Mouse (Mus musculus): ENCODE measurements around the gene Coq9. TPM values are rescaled to one million over a fixed set of nuclear protein-coding genes. Genes with fewer than 3 reads are reported as not detected.

Coq9 gene
- polyA plus RNA-seq (2015; fragmentation: Nextera tagmentation; extraction: Ambion mirVana): 74.6 and 81.5 TPM in 2 replicates

DNA sequence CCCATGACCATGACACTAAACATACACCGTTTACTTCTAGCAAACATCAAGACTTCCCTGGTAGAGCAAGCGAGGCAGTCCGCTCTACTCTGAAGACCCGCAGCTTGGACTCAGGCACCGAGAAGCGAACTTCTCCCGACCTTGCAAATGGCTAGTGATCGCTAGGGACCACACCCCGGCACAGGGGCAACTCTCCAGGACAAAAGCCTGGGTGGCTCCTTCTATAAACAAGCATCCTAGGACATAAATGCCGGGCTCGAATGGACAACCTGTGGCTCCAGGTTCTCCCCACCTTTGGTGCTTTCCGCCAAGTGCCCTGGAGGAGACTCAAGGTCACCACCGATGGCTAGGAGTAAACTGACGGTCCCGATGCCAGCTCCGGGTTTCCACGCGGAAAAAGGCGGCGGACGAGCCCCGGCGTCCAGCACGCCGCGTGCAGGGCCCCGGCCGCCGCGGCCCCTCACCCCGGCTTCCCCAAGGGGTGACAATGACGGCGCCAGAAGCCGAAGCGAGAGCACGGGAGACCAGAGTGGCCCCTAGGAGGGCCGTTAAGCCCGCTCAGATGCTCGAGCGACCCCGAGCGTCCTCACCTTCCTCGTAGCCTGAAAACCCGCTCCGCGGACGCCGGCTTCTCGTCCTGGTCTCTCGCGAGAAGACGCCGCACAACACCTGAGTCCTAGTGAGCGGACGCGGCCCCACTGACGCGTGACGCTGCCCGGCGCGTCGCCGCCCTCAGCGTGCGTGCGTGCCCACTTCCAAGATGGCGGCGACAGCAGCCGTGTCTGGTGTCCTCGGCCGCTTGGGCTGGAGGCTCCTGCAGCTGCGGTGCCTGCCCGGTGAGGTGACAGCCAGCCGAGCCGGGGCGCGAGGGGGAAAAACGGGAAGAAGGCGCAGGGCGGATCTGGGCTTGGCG lies at the start of gene Coq9, which contains the start of gene Ciapin1:
Coq9 (plus strand) TSS at position 660 of the 913 bp plus-strand sequence.
Ciapin1 (minus strand) TSS at position 697 of the 913 bp plus-strand sequence.
- H3K4me3 ChIP-seq: peak within 1 kb of the TSS; percentile 87
- peak within 1 kb of the TSS; percentile 84 for H3K4me2 ChIP-seq
- ATAC-seq (ENCODE audit: insufficient number of reproducible peaks, low FRiP score, low TSS enrichment, low read depth): peak; percentile 93
- H3K4me1 ChIP-seq: peaks cover 13% of the 10 kb centered on the region
- no peaks in the 10 kb centered on the region for H3K9me3 ChIP-seq
- H3K27me3 ChIP-seq: no peaks in the 10 kb centered on the region
- under 1% methylated on average over 81 of the region's 82 CpGs for WGBS
- peak within 1 kb of the TSS; percentile 90 for H3K9ac ChIP-seq
- peak within 1 kb of the TSS; percentile 94 for H3K27ac ChIP-seq
- H3K36me3 ChIP-seq: peaks cover 8% of the 10 kb centered on the region; the same call in 1 of the 2 replicates

DNA sequence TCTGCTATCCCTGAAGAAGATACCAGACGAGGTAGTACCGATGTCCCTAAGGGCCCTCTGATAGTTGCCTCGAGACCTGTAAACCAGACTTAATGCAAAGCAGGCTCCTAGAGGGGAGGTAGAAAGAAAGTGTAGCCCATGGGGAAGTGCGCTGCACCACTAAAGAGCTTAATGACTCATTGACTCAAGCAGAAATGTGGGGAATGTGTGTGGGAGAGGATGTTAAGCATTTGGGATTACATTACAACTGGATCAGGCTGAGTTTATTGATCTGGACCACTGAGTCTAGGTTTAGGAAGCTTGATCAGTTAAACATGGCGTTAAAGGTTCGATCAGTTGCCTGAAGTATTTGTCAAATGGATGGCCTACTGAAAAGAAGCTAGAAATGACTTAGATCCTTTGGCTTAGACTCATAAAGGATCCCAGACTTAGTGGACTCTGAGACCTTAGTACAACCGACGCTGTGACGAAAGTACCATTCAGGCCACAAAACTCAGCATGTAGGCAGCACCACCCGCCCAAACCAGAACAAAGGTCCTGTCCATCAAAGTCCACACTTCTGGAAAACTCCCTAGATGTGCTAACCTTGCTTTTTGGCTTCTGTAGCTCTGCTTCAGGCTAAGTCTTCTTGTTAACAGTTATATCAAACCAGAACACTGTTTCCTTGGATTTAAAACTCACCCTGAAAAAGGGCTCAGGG lies 48.7 kb upstream of the Coq9 start:
- WGBS: 70% methylated on average over 10 of the region's 10 CpGs
- no peaks in the 10 kb centered on the region for H3K36me3 ChIP-seq
- H3K9me3 ChIP-seq: no peaks in the 10 kb centered on the region
- no peaks in the 10 kb centered on the region for H3K27me3 ChIP-seq
- no peak for ATAC-seq (ENCODE audit: insufficient number of reproducible peaks, low FRiP score, low TSS enrichment, low read depth)
- no peak overlapping the region for H3K4me3 ChIP-seq
- H3K27ac ChIP-seq: no peak overlapping the region
- H3K9ac ChIP-seq: no peak overlapping the region
- peaks cover 14% of the 10 kb centered on the region for H3K4me1 ChIP-seq
- H3K4me2 ChIP-seq: no peak overlapping the region

DNA sequence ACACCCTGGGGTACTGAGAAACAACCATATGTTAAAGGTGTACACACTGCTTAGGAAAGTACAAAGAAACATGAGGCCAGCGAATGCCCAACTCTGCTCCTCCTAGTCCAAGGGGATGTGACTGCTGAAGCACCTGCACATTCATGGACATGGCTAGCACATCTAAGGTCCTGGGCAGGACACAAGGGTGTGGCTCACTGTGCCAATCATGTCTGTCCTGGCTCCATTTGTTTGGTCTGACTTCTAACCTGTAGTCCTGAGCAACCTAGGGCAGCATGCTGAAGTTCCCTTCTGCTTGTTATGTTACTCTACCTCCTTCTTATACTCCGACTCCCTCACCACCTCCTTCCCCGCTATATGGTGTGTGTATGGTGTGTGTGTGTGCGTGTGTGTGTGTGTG lies 43.8 kb upstream of the Coq9 start:
- Histone ChIP-seq H3K27ac (no peak overlapping the region), H3K4me3 (no peak overlapping the region), H3K4me1 (no peaks in the 10 kb centered on the region), H3K27me3 (no peaks in the 10 kb centered on the region), H3K9me3 (no peaks in the 10 kb centered on the region), H3K36me3 (no peaks in the 10 kb centered on the region), H3K4me2 (no peak overlapping the region), H3K9ac (no peak overlapping the region)
- ATAC-seq (ENCODE audit: insufficient number of reproducible peaks, low FRiP score, low TSS enrichment, low read depth): no peak
- whole genome bisulfite sequencing: 84% methylated on average over 4 of the region's 4 CpGs

DNA sequence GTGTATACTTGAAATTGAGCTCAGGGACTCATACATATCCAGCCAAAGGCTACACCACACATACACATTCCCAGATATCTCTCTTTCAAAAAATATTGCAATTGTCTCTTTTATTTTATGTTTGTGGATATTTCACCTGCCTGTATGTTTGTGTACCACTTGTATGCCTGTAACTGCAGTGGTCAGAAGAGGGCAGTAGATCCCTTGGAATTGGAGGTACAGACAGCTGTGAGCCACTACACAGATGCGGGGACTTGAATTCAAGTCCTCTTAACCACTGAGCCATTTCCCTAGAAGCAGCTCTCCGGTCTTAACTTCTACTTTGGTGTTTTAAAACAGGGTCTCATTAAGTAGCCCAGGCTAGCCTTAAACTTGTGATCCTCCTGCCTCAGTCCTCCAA lies 43.3 kb upstream of the Coq9 start:
- Histone ChIP-seq H3K36me3 (no peaks in the 10 kb centered on the region), H3K9me3 (no peaks in the 10 kb centered on the region), H3K4me3 (no peak overlapping the region), H3K27me3 (no peaks in the 10 kb centered on the region), H3K4me2 (no peak overlapping the region), H3K27ac (no peak overlapping the region), H3K4me1 (no peaks in the 10 kb centered on the region), H3K9ac (no peak overlapping the region)
- ATAC-seq (ENCODE audit: insufficient number of reproducible peaks, low FRiP score, low TSS enrichment, low read depth): no peak
- WGBS: 91% methylated on average over 2 of the region's 2 CpGs

DNA sequence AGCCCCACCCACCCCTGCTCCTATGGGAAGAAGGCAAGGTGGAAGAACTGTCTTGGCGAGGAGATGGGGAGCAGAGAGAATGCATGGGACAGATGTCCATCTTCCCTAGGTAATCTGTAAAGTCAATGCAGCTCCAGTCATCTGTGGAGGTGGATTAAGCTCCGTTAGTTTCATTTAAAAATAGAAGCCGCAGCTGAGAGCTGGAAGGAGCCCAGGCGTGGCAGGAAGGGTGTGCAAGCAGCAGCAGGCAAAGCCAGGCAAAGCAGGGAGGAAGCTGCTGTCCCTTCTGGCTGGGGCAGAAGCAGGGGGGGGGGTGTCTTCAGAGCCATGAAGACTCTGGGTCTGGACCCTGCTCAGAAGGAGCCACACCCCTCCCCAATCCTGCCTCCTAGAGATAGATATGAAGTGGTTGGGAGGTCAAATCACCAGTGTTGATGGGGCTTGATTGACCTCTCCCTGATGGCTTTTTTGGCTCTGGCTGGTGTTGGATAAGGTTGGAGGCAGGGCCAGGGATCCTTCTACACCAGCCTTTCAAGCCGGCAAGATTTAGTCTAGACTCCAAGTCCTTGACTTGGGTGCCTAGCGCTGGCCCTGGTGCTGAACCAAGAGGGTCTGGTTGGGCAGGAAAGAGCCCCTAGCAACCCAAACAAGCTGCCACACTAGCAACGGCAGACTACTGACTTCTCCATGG lies 37.7 kb upstream of the Coq9 start:
- Histone ChIP-seq H3K9me3 (no peaks in the 10 kb centered on the region), H3K4me2 (no peak overlapping the region), H3K4me1 (peaks cover 3% of the 10 kb centered on the region), H3K9ac (no peak overlapping the region), H3K27ac (no peak overlapping the region), H3K36me3 (no peaks in the 10 kb centered on the region), H3K4me3 (no peak overlapping the region), H3K27me3 (no peaks in the 10 kb centered on the region)
- no peak for ATAC-seq (ENCODE audit: insufficient number of reproducible peaks, low FRiP score, low TSS enrichment, low read depth)
- WGBS: 61% methylated on average over 7 of the region's 7 CpGs

DNA sequence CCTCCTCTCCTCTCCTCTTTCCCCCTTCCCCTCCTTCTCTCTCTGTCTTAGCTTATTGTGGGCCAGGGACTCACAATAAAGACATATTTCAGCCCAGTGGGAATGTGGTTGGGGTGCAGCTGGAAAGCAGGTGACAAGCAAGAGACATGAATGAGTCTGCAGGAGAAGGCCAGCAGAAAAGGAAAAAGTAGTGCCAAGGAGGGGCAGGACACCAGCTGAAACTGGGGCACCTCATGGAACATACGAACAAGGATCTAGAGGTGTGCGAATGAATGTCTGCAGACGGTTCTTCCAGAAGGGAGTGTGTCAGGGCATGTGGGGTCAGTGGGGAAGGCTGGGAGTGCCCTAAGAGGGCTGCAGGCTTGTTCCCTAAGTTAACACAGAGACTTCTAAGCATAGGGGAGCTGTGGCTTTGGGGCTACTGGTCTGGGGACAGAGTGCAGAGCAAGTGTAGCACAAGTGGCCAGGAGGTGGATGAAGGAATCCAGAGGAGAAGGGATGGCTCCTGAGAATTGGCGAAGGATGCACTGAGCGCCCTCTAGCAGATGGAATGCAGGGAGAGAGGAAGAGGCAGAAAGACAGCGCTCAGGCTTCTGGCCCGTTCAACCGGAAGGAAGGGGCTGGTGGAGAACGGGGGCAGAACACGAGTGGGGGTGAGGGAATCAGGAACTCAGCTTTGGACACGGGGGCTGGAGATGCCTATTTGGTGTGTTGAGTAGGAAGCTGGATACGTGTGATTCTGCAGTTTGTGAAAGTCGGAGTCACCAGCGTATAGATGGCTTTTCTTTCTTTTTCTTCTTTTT lies 36.6 kb upstream of the Coq9 start:
- H3K36me3 ChIP-seq: no peaks in the 10 kb centered on the region
- H3K4me2 ChIP-seq: no peak overlapping the region
- H3K27me3 ChIP-seq: no peaks in the 10 kb centered on the region
- H3K9me3 ChIP-seq: no peaks in the 10 kb centered on the region
- no peak for ATAC-seq (ENCODE audit: insufficient number of reproducible peaks, low FRiP score, low TSS enrichment, low read depth)
- H3K4me1 ChIP-seq: peaks cover 3% of the 10 kb centered on the region
- WGBS: 40% methylated on average over 14 of the region's 14 CpGs
- no peak overlapping the region for H3K9ac ChIP-seq
- H3K27ac ChIP-seq: no peak overlapping the region
- H3K4me3 ChIP-seq: no peak overlapping the region

DNA sequence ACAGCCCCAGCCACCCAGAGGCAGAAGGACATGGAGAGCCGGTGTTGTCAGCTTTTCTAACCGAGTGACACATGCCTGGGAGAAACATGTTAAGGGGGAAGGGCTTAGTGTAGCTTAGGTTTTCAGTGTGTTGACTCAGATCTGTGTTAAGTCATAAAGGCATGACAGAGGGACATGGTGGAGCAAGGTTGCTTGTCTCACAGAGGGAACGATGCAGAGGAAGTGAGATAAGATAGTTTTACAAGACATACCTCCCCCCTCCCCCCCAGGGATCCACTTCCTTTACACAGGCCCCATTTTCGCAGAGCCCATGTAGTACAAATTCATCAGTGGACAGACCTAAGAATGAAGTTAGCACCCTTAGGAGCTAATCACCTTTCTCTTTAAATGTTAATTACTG lies 35.7 kb upstream of the Coq9 start:
- no peak overlapping the region for H3K4me2 ChIP-seq
- no peaks in the 10 kb centered on the region for H3K9me3 ChIP-seq
- no peak overlapping the region for H3K4me3 ChIP-seq
- 67% methylated on average over 4 of the region's 4 CpGs for WGBS
- H3K27ac ChIP-seq: no peak overlapping the region
- ATAC-seq (ENCODE audit: insufficient number of reproducible peaks, low FRiP score, low TSS enrichment, low read depth): no peak
- peaks cover 3% of the 10 kb centered on the region for H3K4me1 ChIP-seq
- H3K27me3 ChIP-seq: no peaks in the 10 kb centered on the region
- no peaks in the 10 kb centered on the region for H3K36me3 ChIP-seq
- no peak overlapping the region for H3K9ac ChIP-seq

DNA sequence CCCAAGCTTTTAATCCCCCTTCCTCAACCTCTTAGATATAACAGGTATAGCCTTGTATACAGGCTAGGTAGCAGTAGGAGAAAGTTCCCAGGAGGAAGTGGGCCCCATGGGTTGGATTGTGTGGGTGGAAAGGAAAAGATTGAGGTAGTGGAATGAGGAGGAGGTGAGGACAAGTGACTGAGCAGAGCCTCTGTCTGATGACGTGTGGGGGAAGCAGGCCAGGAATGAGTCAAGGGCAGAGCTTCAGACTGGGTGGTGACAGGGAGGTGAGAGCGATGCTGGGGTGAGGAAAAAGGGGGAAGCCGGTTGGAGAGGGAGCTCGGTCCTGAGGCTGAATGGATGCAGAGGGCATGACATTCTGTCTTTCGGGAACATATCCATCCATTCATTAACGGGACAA lies 34.6 kb upstream of the Coq9 start:
- H3K9ac ChIP-seq: no peak overlapping the region
- no peak overlapping the region for H3K4me3 ChIP-seq
- H3K27me3 ChIP-seq: no peaks in the 10 kb centered on the region
- peaks cover 3% of the 10 kb centered on the region for H3K4me1 ChIP-seq
- no peaks in the 10 kb centered on the region for H3K9me3 ChIP-seq
- WGBS: 61% methylated on average over 6 of the region's 6 CpGs
- H3K36me3 ChIP-seq: no peaks in the 10 kb centered on the region
- ATAC-seq (ENCODE audit: insufficient number of reproducible peaks, low FRiP score, low TSS enrichment, low read depth): no peak
- H3K27ac ChIP-seq: no peak overlapping the region
- no peak overlapping the region for H3K4me2 ChIP-seq

DNA sequence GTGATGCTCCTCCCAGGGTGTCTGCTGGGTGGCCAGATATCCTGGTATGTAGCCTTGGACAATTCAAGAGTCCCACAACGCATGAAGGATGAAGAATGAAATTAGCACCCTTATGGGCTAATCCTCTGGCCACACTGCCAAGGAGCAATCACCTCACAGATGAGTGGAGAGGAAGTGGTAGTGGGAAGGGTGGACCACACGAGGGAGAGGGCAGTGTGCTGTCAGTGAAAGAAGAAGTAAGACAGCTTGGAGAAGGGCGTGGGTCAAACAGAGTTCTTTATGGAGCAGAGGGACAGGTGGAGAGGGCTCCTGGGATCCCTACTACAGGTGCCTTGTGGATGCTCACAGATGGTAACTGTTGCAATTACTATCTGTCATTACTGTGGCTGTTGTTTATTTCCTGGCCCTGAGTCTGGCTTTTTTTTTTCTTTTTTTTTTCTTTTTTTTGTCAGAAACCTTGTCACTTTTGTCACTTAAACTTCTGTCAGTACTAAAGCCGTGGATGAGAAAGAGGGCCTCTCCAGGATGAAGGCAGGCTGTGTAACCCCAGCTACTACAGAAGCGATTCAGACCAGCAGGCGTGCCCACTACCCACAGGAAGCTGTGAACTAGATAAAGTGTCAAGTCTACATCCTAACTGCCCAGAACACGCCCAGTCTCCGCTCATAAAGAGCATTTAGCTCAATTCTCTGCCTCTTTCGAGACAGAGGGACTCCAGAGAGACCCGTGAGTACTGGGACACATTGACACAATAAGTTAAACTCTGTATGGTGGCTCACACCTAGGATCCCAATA lies 33.4 kb upstream of the Coq9 start:
- Histone ChIP-seq H3K27ac (no peak overlapping the region), H3K4me2 (no peak overlapping the region), H3K9ac (no peak overlapping the region), H3K4me1 (peaks cover 3% of the 10 kb centered on the region), H3K36me3 (no peaks in the 10 kb centered on the region), H3K4me3 (no peak overlapping the region), H3K9me3 (no peaks in the 10 kb centered on the region), H3K27me3 (no peaks in the 10 kb centered on the region)
- no peak for ATAC-seq (ENCODE audit: insufficient number of reproducible peaks, low FRiP score, low TSS enrichment, low read depth)
- WGBS: 59% methylated on average over 10 of the region's 10 CpGs

DNA sequence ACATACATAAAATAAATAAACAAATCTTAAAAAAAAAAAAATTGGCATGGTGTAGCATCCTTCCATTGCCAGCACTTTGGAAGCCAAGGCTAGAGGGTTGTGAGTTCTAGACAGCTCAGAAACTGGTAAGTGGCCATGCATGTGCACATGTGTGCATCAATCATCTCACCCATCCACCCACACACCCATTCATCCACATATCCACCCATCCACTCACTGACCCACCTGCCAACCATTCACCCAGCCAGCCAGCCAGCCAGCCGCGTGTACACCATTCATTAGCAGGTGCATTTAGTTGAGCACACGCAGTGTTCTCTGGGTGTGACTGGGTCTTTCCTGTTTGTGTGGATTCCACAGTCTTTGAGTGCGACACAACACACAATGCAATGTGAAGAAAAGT lies 32.3 kb upstream of the Coq9 start:
- no peaks in the 10 kb centered on the region for H3K9me3 ChIP-seq
- WGBS: 77% methylated on average over 4 of the region's 4 CpGs
- no peaks in the 10 kb centered on the region for H3K36me3 ChIP-seq
- H3K4me3 ChIP-seq: no peak overlapping the region
- ATAC-seq (ENCODE audit: insufficient number of reproducible peaks, low FRiP score, low TSS enrichment, low read depth): no peak
- no peak overlapping the region for H3K27ac ChIP-seq
- H3K4me2 ChIP-seq: no peak overlapping the region
- no peaks in the 10 kb centered on the region for H3K27me3 ChIP-seq
- peaks cover 3% of the 10 kb centered on the region for H3K4me1 ChIP-seq
- no peak overlapping the region for H3K9ac ChIP-seq

DNA sequence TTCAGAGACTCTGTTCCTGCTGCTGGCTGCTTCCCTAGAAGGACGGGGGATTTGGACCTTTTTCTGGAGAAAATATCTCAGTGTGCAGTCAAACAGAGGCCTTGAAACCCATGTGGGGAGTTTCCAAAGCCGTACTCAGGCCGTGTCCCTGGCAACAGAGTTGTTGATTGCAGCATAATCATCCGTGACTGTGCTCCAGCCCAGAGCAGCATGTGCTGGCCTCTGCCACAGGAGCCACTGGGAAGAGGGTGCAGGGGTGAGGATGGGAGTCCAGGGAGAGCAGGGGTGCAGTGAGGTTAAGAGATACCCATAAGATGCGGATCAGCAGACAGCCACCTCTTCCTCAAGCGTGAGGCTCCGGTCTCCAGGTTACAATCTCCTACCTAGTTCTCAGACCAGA lies 30.6 kb upstream of the Coq9 start:
- WGBS: 59% methylated on average over 7 of the region's 7 CpGs

More for the DNA sequence above, 30.6 kb upstream of the Coq9 start:
- Histone ChIP-seq H3K4me1 (peaks cover 2% of the 10 kb centered on the region; the same call in 1 of the 2 replicates), H3K36me3 (no peaks in the 10 kb centered on the region), H3K4me3 (no peak overlapping the region), H3K9ac (no peak overlapping the region), H3K4me2 (no peak overlapping the region), H3K27ac (no peak overlapping the region), H3K9me3 (no peaks in the 10 kb centered on the region), H3K27me3 (no peaks in the 10 kb centered on the region)
- no peak for ATAC-seq (ENCODE audit: insufficient number of reproducible peaks, low FRiP score, low TSS enrichment, low read depth)

All from limb, embryonic 15.5 days (tissue).